Mouse (Mus musculus): ENCODE measurements around the gene Cracr2a. TPM values are rescaled to one million over a fixed set of nuclear protein-coding genes. Genes with fewer than 3 reads are reported as not detected.

The Cracr2a gene
- polyA plus RNA-seq, 1 experiment from 2014 or later: 0.32 TPM

DNA sequence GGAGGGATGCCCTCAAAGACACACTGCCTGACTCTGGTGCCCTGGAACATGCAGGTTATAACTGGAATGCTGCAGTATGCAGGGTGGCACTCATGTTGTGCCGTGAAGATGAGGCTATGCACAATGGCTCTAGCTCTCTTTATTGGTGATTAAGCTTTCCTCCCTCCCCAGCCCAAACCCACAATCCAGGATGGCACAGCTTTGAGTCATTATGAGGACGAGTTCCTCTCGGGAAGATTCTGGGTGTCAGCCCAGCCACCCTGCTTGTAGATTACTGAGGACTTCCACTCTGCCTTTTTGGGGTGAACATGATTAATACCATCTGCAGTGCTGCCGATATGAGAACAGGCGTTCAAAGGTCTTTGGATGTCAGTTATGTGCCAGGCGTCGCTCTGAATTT, 132.5 kb downstream of the Cracr2a start:
- WGBS: 82% methylated on average over 7 of the region's 7 CpGs
- Histone ChIP-seq H3K4me1 (replicated peaks; ENCODE audit: control insufficient read depth, insufficient read depth, low read length) (peaks cover 8% of the 10 kb centered on the region), H3K27me3 (replicated peaks; ENCODE audit: control insufficient read depth, insufficient read depth, low read length) (no peaks in the 10 kb centered on the region), H3K36me3 (ENCODE audit: control insufficient read depth, insufficient read depth) (no peaks in the 10 kb centered on the region; the same call in 1 of the 2 replicates), H3K27ac (ENCODE audit: low read length) (no peak overlapping the region), H3K9me3 (ENCODE audit: control insufficient read depth, low read length) (no peaks in the 10 kb centered on the region), H3K9ac (replicated peaks; ENCODE audit: low read depth, low read length) (no peak overlapping the region), H3K4me3 (replicated peaks; ENCODE audit: low read length) (no peak overlapping the region), H3K4me2 (ENCODE audit: low read length) (no peak overlapping the region)
- ATAC-seq: no peak

DNA sequence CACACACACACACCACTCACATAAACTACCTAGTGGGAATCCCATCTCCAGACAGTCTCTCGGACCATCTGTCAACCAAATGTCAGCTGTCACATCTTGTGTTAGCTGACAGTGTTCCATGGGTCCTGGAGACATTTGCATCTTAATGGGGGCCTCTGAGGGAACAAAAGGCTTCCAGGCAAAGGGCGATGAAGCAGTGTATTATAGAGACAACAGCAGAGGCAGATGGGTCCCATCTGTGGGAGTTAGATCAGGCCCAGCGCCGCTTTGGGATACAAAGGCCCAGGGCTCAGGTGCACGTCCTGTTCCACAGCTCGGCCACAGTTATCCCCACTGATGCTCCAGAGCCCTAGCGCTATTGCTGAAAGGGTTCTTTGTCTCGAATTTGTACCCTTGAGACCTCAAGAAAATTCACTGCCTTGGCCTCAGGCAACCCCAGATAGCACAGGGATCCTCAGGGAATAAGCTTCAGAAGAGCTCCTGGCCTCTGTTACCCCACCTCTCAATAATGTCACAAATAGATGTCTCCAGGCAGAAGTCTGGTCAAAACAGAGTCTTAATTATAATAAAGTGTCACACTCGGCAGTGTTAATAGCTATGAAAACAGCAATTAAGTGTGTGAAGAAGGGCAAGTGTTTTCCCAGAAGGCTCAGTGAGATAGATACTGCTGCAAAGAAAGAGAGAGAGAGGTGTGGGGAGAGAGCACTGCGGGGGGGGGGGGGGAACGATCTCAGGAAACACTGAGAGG, 140.1 kb downstream of the Cracr2a start:
- Histone ChIP-seq H3K27ac (ENCODE audit: low read length) (peak overlapping the region; percentile 87), H3K9ac (replicated peaks; ENCODE audit: low read depth, low read length) (no peak overlapping the region), H3K9me3 (ENCODE audit: control insufficient read depth, low read length) (no peaks in the 10 kb centered on the region), H3K4me1 (replicated peaks; ENCODE audit: control insufficient read depth, insufficient read depth, low read length) (peaks cover 18% of the 10 kb centered on the region), H3K4me2 (ENCODE audit: low read length) (no peak overlapping the region), H3K4me3 (replicated peaks; ENCODE audit: low read length) (no peak overlapping the region), H3K36me3 (ENCODE audit: control insufficient read depth, insufficient read depth) (no peaks in the 10 kb centered on the region; the same call in 1 of the 2 replicates), H3K27me3 (replicated peaks; ENCODE audit: control insufficient read depth, insufficient read depth, low read length) (no peaks in the 10 kb centered on the region)
- peak; percentile 94 for ATAC-seq
- 8% methylated on average over 9 of the region's 11 CpGs for WGBS

DNA sequence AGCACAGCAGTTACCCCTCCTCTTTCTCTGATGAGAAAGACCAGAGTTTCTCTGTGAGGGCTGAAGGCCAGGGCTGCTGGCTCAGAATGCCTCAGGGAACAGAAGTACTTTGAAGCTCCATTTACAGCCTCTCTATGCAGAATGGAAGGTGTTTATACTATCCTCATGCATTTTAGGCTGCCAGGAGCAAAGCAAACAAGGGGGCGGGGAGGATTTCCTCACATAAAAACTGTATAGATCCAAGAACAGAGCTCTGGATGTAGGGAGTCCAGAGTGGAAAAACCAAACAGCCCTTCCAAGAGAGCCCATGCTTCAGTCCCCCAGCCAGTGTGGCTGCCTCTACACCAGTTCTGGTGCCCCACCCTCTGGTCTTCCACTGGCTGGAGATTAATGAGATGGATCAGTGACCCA, 147.1 kb downstream of the Cracr2a start:
- H3K4me2 ChIP-seq (ENCODE audit: low read length): no peak overlapping the region
- WGBS: 38% methylated on average over 1 of the region's 1 CpGs
- no peak overlapping the region for H3K4me3 ChIP-seq (replicated peaks; ENCODE audit: low read length)
- no peaks in the 10 kb centered on the region for H3K9me3 ChIP-seq (ENCODE audit: control insufficient read depth, low read length)
- peak; percentile 59 for ATAC-seq
- H3K27ac ChIP-seq (ENCODE audit: low read length): no peak overlapping the region
- no peaks in the 10 kb centered on the region for H3K27me3 ChIP-seq (replicated peaks; ENCODE audit: control insufficient read depth, insufficient read depth, low read length)
- H3K36me3 ChIP-seq (ENCODE audit: control insufficient read depth, insufficient read depth): no peaks in the 10 kb centered on the region
- peaks cover 12% of the 10 kb centered on the region for H3K4me1 ChIP-seq (replicated peaks; ENCODE audit: control insufficient read depth, insufficient read depth, low read length)
- H3K9ac ChIP-seq (replicated peaks; ENCODE audit: low read depth, low read length): no peak overlapping the region

DNA sequence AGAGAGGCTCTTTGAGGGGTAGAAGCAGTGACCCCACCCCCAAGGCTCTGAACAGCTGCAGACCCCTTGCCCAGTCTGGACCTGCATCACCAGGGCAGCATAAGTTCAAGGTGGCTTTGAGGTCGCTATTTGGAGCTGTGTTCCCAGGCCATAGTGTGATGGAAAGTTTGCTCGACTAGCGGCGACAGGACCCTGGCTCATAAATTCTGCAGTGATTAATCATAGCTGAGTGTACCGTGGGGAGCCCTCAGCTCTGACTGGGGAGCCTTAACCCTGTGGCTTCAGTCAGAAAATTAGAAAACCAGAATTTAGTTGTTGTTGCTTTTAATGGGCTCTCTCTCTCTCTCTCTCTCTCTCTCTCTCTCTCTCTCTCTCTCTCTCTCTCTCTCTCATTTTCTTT, 153.8 kb downstream of the Cracr2a start:
- H3K27ac ChIP-seq (ENCODE audit: low read length): no peak overlapping the region
- 89% methylated on average over 5 of the region's 5 CpGs for WGBS
- H3K36me3 ChIP-seq (ENCODE audit: control insufficient read depth, insufficient read depth): no peaks in the 10 kb centered on the region
- peaks cover 9% of the 10 kb centered on the region for H3K4me1 ChIP-seq (replicated peaks; ENCODE audit: control insufficient read depth, insufficient read depth, low read length)
- no peak overlapping the region for H3K4me3 ChIP-seq (replicated peaks; ENCODE audit: low read length)
- no peak for ATAC-seq
- no peak overlapping the region for H3K9ac ChIP-seq (replicated peaks; ENCODE audit: low read depth, low read length)
- H3K9me3 ChIP-seq (ENCODE audit: control insufficient read depth, low read length): no peaks in the 10 kb centered on the region
- no peaks in the 10 kb centered on the region for H3K27me3 ChIP-seq (replicated peaks; ENCODE audit: control insufficient read depth, insufficient read depth, low read length)
- H3K4me2 ChIP-seq (ENCODE audit: low read length): no peak overlapping the region

DNA sequence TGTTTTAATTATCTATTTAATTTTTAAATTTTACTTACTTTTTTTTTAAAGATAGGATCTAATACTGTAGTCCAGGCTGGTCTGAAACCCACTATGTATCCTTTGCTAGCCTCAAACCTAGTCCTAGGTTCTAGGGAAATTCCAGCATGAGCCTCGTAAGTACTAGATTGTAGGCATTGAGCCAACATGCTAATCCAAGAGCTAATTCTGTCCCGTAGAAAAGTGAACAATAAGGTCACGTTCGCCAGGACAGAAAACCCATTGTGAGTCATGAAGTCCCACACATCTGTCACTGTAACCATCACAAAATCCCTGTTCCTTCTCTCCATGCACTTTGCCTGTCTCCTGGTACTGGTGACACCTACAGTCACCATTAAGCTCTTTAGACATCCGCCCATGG, 154.3 kb downstream of the Cracr2a start:
- no peaks in the 10 kb centered on the region for H3K27me3 ChIP-seq (replicated peaks; ENCODE audit: control insufficient read depth, insufficient read depth, low read length)
- 54% methylated on average over 5 of the region's 5 CpGs for WGBS
- no peak for ATAC-seq
- H3K9me3 ChIP-seq (ENCODE audit: control insufficient read depth, low read length): no peaks in the 10 kb centered on the region
- H3K27ac ChIP-seq (ENCODE audit: low read length): no peak overlapping the region
- H3K4me3 ChIP-seq (replicated peaks; ENCODE audit: low read length): no peak overlapping the region
- H3K4me1 ChIP-seq (replicated peaks; ENCODE audit: control insufficient read depth, insufficient read depth, low read length): peaks cover 9% of the 10 kb centered on the region
- no peak overlapping the region for H3K9ac ChIP-seq (replicated peaks; ENCODE audit: low read depth, low read length)
- H3K4me2 ChIP-seq (ENCODE audit: low read length): no peak overlapping the region
- no peaks in the 10 kb centered on the region for H3K36me3 ChIP-seq (ENCODE audit: control insufficient read depth, insufficient read depth)

DNA sequence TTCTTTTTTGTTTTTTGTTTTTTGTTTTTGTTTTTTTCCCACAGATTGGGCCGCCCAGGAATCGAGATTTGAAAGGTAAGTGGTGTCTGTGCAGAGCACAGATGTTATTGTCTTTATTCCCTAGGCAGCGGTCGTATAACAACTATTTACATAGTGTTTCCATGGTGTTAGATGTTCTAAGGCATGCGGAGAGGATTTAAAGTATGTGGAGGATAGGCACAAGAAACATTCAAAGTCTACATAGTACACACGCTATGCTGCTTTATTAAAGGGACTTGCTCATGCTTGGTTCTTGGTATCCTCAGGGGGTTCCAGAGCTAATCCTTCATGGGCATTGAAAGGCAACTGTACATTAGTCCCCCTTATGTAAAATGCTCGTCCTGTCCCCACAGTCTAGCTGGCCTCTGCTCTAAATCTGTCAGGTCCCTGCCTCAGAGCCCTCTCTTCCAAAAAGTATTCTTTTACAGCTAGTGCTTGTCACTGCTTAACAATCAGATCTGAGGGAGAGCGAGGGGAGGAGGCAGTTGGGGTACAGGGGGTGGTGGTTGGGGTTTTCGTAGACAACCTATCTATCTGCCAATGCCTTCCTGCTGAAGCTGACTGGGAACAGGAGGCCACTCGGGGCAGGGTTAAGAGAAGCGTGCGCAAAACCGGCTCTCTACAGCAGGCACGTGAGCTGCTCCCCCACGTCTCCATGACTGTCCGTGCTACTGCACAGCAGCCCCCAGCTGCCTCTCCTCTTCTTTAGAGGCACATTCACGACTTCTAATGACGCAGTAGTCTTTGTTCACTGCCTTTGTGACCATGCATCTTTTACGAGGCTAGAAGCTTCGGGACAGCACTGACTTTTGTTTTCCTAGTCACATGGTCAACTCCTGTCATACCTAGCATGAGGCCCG, 156.3 kb downstream of the Cracr2a start:
- WGBS: 26% methylated on average over 21 of the region's 21 CpGs
- no peak overlapping the region for H3K4me3 ChIP-seq (replicated peaks; ENCODE audit: low read length)

DNA sequence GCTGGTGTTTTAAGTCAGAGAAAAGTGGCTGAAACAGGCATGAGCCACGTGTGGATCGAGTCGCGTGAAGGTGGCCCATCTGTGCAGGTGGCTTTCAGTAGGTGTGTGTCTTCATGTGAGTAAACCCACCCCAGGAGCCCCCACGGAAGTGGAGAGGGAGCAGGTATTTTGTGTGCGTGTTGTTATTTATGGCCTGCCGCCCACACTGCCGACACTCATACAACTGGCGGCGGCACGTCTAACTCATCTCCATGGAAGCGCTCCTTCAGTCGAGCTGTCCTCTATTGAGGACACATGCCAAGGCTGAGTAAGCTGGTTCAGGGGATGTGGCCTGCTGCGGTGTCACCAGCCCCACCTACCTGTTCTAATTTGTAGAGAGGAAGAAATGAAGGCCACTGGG, 158.7 kb downstream of the Cracr2a start:
- no peaks in the 10 kb centered on the region for H3K27me3 ChIP-seq (replicated peaks; ENCODE audit: control insufficient read depth, insufficient read depth, low read length)
- H3K27ac ChIP-seq (ENCODE audit: low read length): no peak overlapping the region
- ATAC-seq: no peak
- H3K4me3 ChIP-seq (replicated peaks; ENCODE audit: low read length): no peak overlapping the region
- H3K36me3 ChIP-seq (ENCODE audit: control insufficient read depth, insufficient read depth): no peaks in the 10 kb centered on the region
- H3K4me1 ChIP-seq (replicated peaks; ENCODE audit: control insufficient read depth, insufficient read depth, low read length): peaks cover 9% of the 10 kb centered on the region
- WGBS: 83% methylated on average over 14 of the region's 14 CpGs
- H3K4me2 ChIP-seq (ENCODE audit: low read length): no peak overlapping the region
- H3K9ac ChIP-seq (replicated peaks; ENCODE audit: low read depth, low read length): no peak overlapping the region
- H3K9me3 ChIP-seq (ENCODE audit: control insufficient read depth, low read length): no peaks in the 10 kb centered on the region

More for the DNA sequence above, 156.3 kb downstream of the Cracr2a start:
- Histone ChIP-seq H3K4me2 (ENCODE audit: low read length) (no peak overlapping the region), H3K9ac (replicated peaks; ENCODE audit: low read depth, low read length) (no peak overlapping the region), H3K9me3 (ENCODE audit: control insufficient read depth, low read length) (no peaks in the 10 kb centered on the region), H3K27ac (ENCODE audit: low read length) (no peak overlapping the region), H3K4me1 (replicated peaks; ENCODE audit: control insufficient read depth, insufficient read depth, low read length) (peaks cover 9% of the 10 kb centered on the region), H3K36me3 (ENCODE audit: control insufficient read depth, insufficient read depth) (no peaks in the 10 kb centered on the region), H3K27me3 (replicated peaks; ENCODE audit: control insufficient read depth, insufficient read depth, low read length) (no peaks in the 10 kb centered on the region)
- ATAC-seq: peak; percentile 67

DNA sequence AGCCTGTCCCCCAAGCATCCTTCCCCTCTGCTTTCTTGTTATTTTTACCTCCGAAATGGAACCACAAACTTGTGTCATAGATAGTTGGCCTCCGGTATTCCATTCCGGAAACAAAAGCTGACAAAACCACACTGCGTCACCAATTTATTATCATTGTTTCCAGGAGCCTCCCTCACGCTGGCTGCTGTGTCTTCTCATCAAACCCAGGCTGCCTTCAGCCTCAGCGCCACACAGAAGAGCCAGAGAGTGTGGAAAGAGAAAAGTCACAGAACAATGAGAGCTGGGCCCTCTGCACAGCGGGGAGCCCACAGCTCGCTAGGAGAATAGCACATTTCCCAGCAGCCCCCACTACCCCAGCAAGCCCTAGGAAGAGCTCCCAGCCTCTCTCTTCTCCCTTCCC, 162.0 kb downstream of the Cracr2a start:
- no peaks in the 10 kb centered on the region for H3K9me3 ChIP-seq (ENCODE audit: control insufficient read depth, low read length)
- ATAC-seq: no peak; the same call in 1 of the 2 replicates

More for the DNA sequence above, 162.0 kb downstream of the Cracr2a start:
- H3K9ac ChIP-seq (replicated peaks; ENCODE audit: low read depth, low read length): no peak overlapping the region
- H3K4me1 ChIP-seq (replicated peaks; ENCODE audit: control insufficient read depth, insufficient read depth, low read length): no peaks in the 10 kb centered on the region; the same call in 1 of the 2 replicates
- 24% methylated on average over 8 of the region's 8 CpGs for WGBS
- H3K27ac ChIP-seq (ENCODE audit: low read length): no peak overlapping the region
- no peak overlapping the region for H3K4me3 ChIP-seq (replicated peaks; ENCODE audit: low read length)
- H3K4me2 ChIP-seq (ENCODE audit: low read length): no peak overlapping the region
- no peaks in the 10 kb centered on the region for H3K36me3 ChIP-seq (ENCODE audit: control insufficient read depth, insufficient read depth)
- H3K27me3 ChIP-seq (replicated peaks; ENCODE audit: control insufficient read depth, insufficient read depth, low read length): no peaks in the 10 kb centered on the region
